Mouse (Mus musculus) liver, postnatal 0 days (tissue): ENCODE measurements around the gene Nfkbib.

Source experiments
- CTCF ChIP-seq: sonication (generic); IDR thresholded peaks from 2 replicates; pipeline ENCODE4 v1.5.1; 2016; ENCODE audit warnings: antibody characterized with exemption, low read depth
- EP300 ChIP-seq: IDR thresholded peaks from 2 replicates; pipeline ENCODE4 v1.6.1; 2016; ENCODE audit warnings: antibody characterized with exemption, low read depth, mild to moderate bottlenecking

DNA sequence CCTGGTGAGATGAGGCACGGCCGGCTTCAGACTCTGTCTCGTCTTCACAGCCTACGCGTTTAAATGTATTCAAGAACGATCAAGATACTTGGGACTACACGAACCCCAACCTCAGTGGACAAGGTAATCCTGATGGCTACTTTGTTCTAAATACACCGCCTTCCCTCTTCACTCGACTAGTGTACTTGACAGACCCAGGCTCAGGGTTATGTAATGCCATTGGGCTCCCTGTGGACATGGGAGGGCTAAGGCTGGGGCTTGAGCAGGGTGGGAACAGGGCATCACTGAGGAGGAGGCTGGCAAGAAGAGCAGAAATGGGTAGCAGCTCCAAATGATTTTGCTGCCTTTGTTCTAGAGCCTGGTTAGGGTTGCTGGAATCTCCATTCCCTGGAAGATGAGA is 47.9 kb upstream of the Nfkbib start:
- TF ChIP-seq CTCF (no peak), EP300 (no peak)
